Mouse (Mus musculus): ENCODE data around the gene C1qtnf4. TPM values are rescaled to one million over a fixed set of nuclear protein-coding genes. Genes with fewer than 3 reads are reported as not detected.

C1qtnf4 gene
- polyA plus RNA-seq, 1 experiment, result 0.02 TPM

DNA sequence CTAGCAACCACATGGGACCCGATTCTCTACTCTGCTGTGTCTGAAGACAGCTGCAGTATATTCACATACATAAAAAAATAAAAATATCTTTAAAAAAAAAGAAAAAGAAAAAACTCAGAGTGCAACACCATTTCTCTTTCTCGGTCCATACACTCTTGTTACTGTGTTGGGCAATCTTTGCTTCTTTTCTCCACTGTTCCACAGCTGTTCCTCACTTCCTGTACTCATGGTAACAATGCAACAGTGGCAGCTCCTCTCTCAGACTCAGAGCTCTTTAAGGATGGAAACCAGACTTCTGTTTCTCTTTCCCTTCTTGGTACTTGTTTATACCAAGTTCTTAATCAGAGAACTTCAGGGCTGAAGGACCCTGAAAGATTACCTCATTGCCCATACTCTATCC is 17.7 kb downstream of the C1qtnf4 start:
- Histone ChIP-seq H3K36me3 (ENCODE audit: control insufficient read depth, insufficient read depth) (peaks cover 62% of the 10 kb centered on the region), H3K79me3 (ENCODE audit: low read depth) (peaks cover 27% of the 10 kb centered on the region), H3K4me3 (ENCODE audit: insufficient read depth, poor library complexity, severe bottlenecking) (peak overlapping the region; percentile 91), H3ac (ENCODE audit: control insufficient read depth, insufficient read length, low read depth) (no peak overlapping the region), H3K79me2 (ENCODE audit: control insufficient read depth, insufficient read depth) (peaks cover 61% of the 10 kb centered on the region), H3K27me3 (ENCODE audit: control insufficient read depth, insufficient read depth, insufficient read length) (no peaks in the 10 kb centered on the region)
- TF ChIP-seq USF1 (IDR thresholded peaks at IDR 0.05; ENCODE audit: low read depth) (no peak), CEBPB (IDR thresholded peaks at IDR 0.05; ENCODE audit: low read depth) (peak; percentile 57), MYOG (IDR thresholded peaks at IDR 0.05; ENCODE audit: control insufficient read depth, extremely low read depth, insufficient read length) (no peak), CTCF (IDR thresholded peaks at IDR 0.05; ENCODE audit: control insufficient read depth, insufficient read depth, insufficient read length) (no peak), FOSL1 (IDR thresholded peaks at IDR 0.05; ENCODE audit: insufficient read depth, low read length, poor library complexity, severe bottlenecking) (no peak), MYOD1 (IDR thresholded peaks at IDR 0.05; ENCODE audit: control insufficient read depth, insufficient read length, low read depth) (no peak)

GRCm38 (mm10) chr2:90904076-90904855 is 18.6 kb downstream of the C1qtnf4 start, which contains the start of the genes Kbtbd4 and Ndufs3:
Kbtbd4 (plus strand) TSS chr2:90904740.
Ndufs3 (minus strand) TSS chr2:90904827.
- no peaks in the 10 kb centered on the region for H3K27me3 ChIP-seq (ENCODE audit: control insufficient read depth, insufficient read depth, insufficient read length)
- H3K79me2 ChIP-seq (ENCODE audit: control insufficient read depth, insufficient read depth), result peaks cover 65% of the 10 kb centered on the region
- peak within 1 kb of the TSS; percentile 91 for H3K4me3 ChIP-seq (ENCODE audit: insufficient read depth, poor library complexity, severe bottlenecking)
- H3K79me3 ChIP-seq (ENCODE audit: low read depth), result peaks cover 30% of the 10 kb centered on the region
- H3ac ChIP-seq (ENCODE audit: control insufficient read depth, insufficient read length, low read depth), result peak within 1 kb of the TSS; percentile 81
- peaks cover 62% of the 10 kb centered on the region for H3K36me3 ChIP-seq (ENCODE audit: control insufficient read depth, insufficient read depth)
- TF ChIP-seq FOSL1 (IDR thresholded peaks at IDR 0.05; ENCODE audit: insufficient read depth, low read length, poor library complexity, severe bottlenecking) (no peak), MAX (IDR thresholded peaks at IDR 0.05) (peak; percentile 90)

GRCm38 (mm10) chr2:90904856-90905224 is 19.2 kb downstream of the C1qtnf4 start:
- H3ac ChIP-seq (ENCODE audit: control insufficient read depth, insufficient read length, low read depth), result peak overlapping the region; percentile 76
- peaks cover 62% of the 10 kb centered on the region for H3K36me3 ChIP-seq (ENCODE audit: control insufficient read depth, insufficient read depth)
- H3K4me3 ChIP-seq (ENCODE audit: insufficient read depth, poor library complexity, severe bottlenecking), result peak overlapping the region; percentile 91

GRCm38 (mm10) chr2:90906721-90907120 is 21.1 kb downstream of the C1qtnf4 start:
- Histone ChIP-seq H3ac (ENCODE audit: control insufficient read depth, insufficient read length, low read depth) (no peak overlapping the region), H3K4me3 (ENCODE audit: insufficient read depth, poor library complexity, severe bottlenecking) (no peak overlapping the region), H3K79me2 (ENCODE audit: control insufficient read depth, insufficient read depth) (peaks cover 71% of the 10 kb centered on the region), H3K27me3 (ENCODE audit: control insufficient read depth, insufficient read depth, insufficient read length) (no peaks in the 10 kb centered on the region), H3K79me3 (ENCODE audit: low read depth) (peaks cover 33% of the 10 kb centered on the region), H3K36me3 (ENCODE audit: control insufficient read depth, insufficient read depth) (peaks cover 65% of the 10 kb centered on the region)
- TF ChIP-seq CEBPB (IDR thresholded peaks at IDR 0.05; ENCODE audit: low read depth) (peak; percentile 66), MAX (IDR thresholded peaks at IDR 0.05) (no peak)

More at GRCm38 (mm10) chr2:90904856-90905224, 19.2 kb downstream of the C1qtnf4 start:
- Histone ChIP-seq H3K27me3 (ENCODE audit: control insufficient read depth, insufficient read depth, insufficient read length) (no peaks in the 10 kb centered on the region), H3K79me2 (ENCODE audit: control insufficient read depth, insufficient read depth) (peaks cover 68% of the 10 kb centered on the region), H3K79me3 (ENCODE audit: low read depth) (peaks cover 30% of the 10 kb centered on the region)
- TF ChIP-seq CEBPB (IDR thresholded peaks at IDR 0.05; ENCODE audit: low read depth) (no peak), MYOD1 (IDR thresholded peaks at IDR 0.05; ENCODE audit: control insufficient read depth, insufficient read length, low read depth) (no peak), MYOG (IDR thresholded peaks at IDR 0.05; ENCODE audit: control insufficient read depth, extremely low read depth, insufficient read length) (no peak), FOSL1 (IDR thresholded peaks at IDR 0.05; ENCODE audit: insufficient read depth, low read length, poor library complexity, severe bottlenecking) (no peak), MAX (IDR thresholded peaks at IDR 0.05) (no peak), CTCF (IDR thresholded peaks at IDR 0.05; ENCODE audit: control insufficient read depth, insufficient read depth, insufficient read length) (no peak), USF1 (IDR thresholded peaks at IDR 0.05; ENCODE audit: low read depth) (no peak)

- peaks cover 74% of the 10 kb centered on the region for H3K79me2 ChIP-seq (ENCODE audit: control insufficient read depth, insufficient read depth)
These were observed 25.2 kb downstream of the C1qtnf4 start for GRCm38 (mm10) chr2:90910861-90911260.

GRCm38 (mm10) chr2:90911668-90912067 is 26.0 kb downstream of the C1qtnf4 start:
- Histone ChIP-seq H3K27me3 (ENCODE audit: control insufficient read depth, insufficient read depth, insufficient read length) (no peaks in the 10 kb centered on the region), H3K79me2 (ENCODE audit: control insufficient read depth, insufficient read depth) (peaks cover 74% of the 10 kb centered on the region), H3K4me3 (ENCODE audit: insufficient read depth, poor library complexity, severe bottlenecking) (no peak overlapping the region), H3K79me3 (ENCODE audit: low read depth) (peaks cover 49% of the 10 kb centered on the region), H3K36me3 (ENCODE audit: control insufficient read depth, insufficient read depth) (peaks cover 84% of the 10 kb centered on the region), H3ac (ENCODE audit: control insufficient read depth, insufficient read length, low read depth) (no peak overlapping the region)
- TF ChIP-seq MYOD1 (IDR thresholded peaks at IDR 0.05; ENCODE audit: control insufficient read depth, insufficient read length, low read depth), result no peak
- TF ChIP-seq CEBPB (IDR thresholded peaks at IDR 0.05; ENCODE audit: low read depth), result no peak
- TF ChIP-seq MAX (IDR thresholded peaks at IDR 0.05), result no peak
- no peak for TF ChIP-seq MYOG (IDR thresholded peaks at IDR 0.05; ENCODE audit: control insufficient read depth, extremely low read depth, insufficient read length)
- no peak for TF ChIP-seq CTCF (IDR thresholded peaks at IDR 0.05; ENCODE audit: control insufficient read depth, insufficient read depth, insufficient read length)
- no peak for TF ChIP-seq USF1 (IDR thresholded peaks at IDR 0.05; ENCODE audit: low read depth)
- no peak for TF ChIP-seq FOSL1 (IDR thresholded peaks at IDR 0.05; ENCODE audit: insufficient read depth, low read length, poor library complexity, severe bottlenecking)

More at GRCm38 (mm10) chr2:90910861-90911260, 25.2 kb downstream of the C1qtnf4 start:
- Histone ChIP-seq H3ac (ENCODE audit: control insufficient read depth, insufficient read length, low read depth) (no peak overlapping the region), H3K79me3 (ENCODE audit: low read depth) (peaks cover 47% of the 10 kb centered on the region), H3K36me3 (ENCODE audit: control insufficient read depth, insufficient read depth) (peaks cover 89% of the 10 kb centered on the region), H3K27me3 (ENCODE audit: control insufficient read depth, insufficient read depth, insufficient read length) (no peaks in the 10 kb centered on the region), H3K4me3 (ENCODE audit: insufficient read depth, poor library complexity, severe bottlenecking) (no peak overlapping the region)
- TF ChIP-seq MYOD1 (IDR thresholded peaks at IDR 0.05; ENCODE audit: control insufficient read depth, insufficient read length, low read depth) (no peak), MAX (IDR thresholded peaks at IDR 0.05) (no peak), MYOG (IDR thresholded peaks at IDR 0.05; ENCODE audit: control insufficient read depth, extremely low read depth, insufficient read length) (no peak), CEBPB (IDR thresholded peaks at IDR 0.05; ENCODE audit: low read depth) (no peak), USF1 (IDR thresholded peaks at IDR 0.05; ENCODE audit: low read depth) (no peak), CTCF (IDR thresholded peaks at IDR 0.05; ENCODE audit: control insufficient read depth, insufficient read depth, insufficient read length) (no peak), FOSL1 (IDR thresholded peaks at IDR 0.05; ENCODE audit: insufficient read depth, low read length, poor library complexity, severe bottlenecking) (no peak)

Measured in C2C12 (cell line).